Mouse (Mus musculus) cerebellum, adult 18-20 months (tissue): ENCODE results near the gene BC049352.

ENCODE experiments used
- DNase-seq, 2 experiments: peaks; one replicate each; pipeline ENCODE4 v3.0.0; 2021

Gene BC049352

DNA sequence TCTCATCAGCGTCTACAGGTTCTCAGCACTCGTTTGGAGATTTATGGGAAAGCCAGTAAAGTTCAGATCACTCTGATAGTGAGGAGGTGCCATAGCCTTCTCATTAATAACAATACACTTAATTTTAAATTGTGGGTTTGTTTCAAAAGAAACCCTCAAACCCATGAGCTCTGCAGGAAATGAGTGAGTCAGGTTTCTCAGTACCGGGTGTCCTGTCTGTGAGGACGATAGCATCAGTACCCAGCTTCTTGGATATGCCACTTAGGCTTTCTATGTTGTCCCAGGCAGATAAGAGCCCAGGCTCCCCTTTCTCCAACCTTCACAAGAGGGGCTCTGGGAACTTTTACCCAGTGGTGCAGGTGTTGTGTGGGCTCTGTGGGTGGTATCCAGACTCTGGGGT lies 70.2 kb downstream of the BC049352 start:
- DNase-seq: no peak

DNA sequence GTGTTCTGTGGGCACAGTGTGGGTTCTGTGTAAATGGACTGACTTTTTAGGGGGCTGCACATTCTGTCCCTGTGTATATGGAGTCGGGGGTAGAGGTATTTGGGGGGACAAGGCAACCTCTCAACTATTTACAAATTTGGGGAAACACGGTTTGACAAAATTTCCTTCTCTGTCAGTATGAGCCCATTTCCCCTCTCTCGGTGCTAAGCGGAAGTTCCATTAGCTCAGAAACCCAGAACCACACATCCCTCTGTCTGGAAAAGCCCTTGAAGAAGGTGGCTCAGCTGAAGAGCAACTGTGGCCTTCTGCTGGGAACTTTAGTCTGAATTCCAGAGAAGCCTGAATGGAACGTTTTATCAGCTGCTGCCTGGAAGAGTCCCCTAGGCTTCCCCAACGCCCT lies 70.6 kb downstream of the BC049352 start:
- no peak for DNase-seq

DNA sequence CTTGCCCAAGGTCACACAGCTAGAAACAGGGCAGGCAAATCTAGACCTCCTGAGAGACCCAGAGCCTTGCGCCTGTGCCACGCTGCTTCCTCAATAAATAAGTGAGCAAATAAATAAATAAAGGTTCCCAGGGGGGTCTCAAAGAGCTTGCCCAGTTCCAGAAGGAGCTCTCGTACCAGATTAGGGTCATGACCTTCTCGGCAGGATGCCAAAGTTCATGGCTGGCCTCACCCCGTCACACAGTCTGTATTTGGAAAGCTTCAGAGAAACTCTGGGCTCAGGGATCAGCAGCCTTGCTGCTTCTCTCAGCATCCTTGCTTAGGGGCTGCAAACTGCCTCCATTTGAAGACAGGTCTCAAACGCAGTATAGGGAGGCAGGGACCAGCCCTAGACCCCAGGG lies 72.2 kb downstream of the BC049352 start:
- no peak for DNase-seq

DNA sequence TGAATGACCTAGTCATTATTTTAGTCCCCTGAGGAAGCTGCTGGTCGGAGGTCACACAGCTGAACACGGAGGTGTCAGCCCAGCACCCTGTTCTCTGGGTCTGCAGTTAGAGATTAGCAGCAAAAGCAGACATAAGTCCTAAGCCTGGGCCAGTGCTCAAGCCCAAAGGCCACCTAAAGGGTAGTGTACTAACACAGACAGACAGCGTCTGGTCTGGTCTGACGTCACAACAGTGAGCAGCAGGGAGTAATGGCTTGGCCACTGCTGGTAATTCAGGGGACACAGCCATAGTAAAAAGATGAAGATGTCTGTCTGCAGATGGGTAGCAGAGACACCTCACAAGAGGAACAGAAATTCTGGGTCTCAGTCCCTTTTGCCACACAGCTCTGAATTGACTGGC lies 72.8 kb downstream of the BC049352 start:
- no peak for DNase-seq

DNA sequence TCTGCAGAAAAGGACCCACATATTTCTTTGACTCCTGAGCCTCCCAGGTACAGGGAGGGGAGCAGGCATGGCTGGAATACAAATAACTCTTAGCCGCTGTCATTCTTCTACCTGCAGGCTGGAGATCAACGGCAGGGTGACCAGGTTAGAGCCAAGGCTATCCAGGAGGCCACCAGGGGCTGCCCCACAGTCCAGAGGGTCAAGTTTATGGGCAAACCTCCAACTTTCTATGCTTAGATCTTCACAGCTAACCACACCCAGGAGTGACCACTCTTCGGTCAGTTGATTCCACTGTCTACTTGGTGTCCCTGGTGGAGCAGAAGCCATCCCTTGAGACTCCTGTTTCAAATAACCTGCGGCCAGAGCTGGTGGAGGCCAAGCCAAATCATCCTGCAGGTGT lies 73.6 kb downstream of the BC049352 start:
- no peak for DNase-seq

DNA sequence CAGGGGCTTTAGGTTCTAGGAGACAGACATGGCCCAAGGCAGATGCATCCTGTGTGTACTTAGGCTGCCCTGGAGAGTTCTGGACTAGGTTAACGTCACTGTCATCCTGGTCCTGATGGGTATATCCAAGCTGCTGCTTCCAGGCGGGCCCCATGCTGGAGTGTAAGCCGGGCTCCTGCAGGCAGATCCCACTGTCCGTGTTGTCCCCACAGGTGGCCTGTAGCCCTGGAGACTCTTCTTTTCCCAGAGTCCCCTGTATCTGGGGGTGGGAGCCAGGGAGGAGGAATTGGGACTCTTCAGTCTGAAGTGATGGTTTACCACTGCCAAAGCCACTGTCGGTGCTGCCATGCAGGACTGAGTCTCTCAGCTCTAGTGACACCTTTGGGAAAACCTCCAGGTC lies 74.2 kb downstream of the BC049352 start:
- no peak for DNase-seq

DNA sequence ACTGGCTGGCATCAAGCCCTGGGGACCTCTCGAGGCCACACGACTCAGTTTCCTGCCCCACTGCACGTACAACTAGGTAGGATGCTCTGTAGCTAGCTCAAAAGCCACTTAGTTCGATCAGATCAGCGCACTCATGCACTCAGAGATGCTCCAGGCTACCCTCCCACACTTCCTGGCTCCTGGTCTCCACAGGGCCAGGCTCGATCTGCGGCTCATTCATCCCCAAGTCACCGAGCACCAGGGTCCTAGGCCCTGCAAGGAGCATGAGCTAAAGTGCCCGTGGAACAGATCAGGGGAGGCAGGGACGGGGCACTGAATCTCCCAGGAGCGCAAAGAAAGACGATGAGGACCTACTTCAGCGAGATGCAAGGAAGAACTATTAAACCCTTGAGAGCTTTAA lies 77.3 kb downstream of the BC049352 start:
- DNase-seq: no peak

DNA sequence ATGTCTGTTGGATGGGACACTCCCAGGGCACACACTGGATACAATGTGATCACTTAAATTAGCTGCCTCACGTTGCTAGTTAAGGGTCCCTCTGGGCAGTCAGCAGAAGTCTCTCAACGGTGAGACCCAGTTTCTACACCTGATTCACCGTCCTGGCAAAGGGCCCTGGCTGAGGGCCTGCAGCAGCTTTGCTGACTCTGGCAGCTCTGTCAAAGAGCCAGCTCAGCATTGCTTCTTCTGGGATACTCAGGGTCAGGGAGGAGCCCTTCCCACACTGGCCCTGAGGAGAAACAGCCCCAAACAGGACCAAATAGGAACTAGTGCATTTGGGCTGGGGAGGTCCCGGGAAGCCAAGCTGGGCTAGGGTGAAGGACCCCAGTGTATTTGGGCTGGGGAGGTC lies 79.7 kb downstream of the BC049352 start:
- peak; percentile 90 to 93 for DNase-seq

DNA sequence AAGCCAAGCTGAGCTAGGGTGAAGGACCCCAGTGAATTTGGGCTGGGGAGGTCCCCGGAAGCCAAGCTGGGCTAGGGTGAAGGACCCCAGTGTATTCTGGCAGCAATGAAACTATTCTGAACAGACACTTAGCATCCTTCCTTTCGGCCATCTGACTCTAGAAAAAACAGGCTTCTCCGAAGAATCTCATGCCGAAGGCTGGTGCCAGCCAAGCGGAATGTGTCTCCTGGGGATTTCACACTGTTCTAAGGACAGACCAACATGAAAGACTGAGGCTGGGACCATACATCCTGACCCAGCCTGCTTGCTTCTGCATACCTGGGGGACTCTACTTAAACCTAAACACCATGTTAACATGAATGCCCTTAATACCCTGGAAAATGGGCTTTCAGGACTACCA lies 80.1 kb downstream of the BC049352 start:
- DNase-seq: peak in 1 of 2 experiments; percentile 36

DNA sequence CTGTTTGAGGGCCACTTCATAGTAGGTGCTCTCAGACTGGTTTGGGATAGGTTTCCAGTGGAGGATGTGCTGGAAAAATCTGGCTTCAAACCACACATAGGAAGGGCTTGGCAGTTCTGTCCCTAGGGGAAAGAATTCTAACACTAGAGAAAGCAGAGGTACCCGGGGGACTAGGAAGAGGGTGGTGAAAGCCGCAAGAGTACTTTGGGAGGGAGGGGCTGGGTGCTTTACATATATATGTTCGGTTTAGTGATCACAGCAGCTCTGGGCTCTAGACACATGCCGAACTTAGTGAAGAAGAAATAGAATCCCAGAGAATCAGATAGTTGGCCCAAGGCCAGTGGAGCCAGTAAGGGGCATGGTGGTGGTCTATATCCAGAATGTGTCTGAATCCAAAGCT lies 85.3 kb downstream of the BC049352 start:
- no peak for DNase-seq

DNA sequence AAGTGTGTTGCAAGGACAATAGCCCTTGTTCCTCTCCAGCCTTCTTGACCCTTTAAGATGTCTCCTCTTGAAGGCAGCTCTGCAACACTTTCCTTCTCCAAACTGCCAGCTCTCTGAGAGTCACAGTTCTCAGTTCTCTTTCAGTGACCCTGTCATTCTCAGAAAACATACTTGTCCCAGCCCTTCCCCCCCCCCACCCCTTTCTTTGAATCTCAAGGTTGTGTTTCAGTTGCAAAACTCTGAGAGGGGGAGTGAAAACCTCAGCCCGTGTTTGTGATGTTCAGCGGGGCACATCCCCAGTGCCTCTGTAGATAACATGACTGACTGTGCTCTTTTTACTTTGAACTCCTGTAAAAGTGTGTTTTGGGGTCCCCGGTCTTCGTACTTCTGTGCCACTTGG lies 86.3 kb downstream of the BC049352 start:
- no peak for DNase-seq

DNA sequence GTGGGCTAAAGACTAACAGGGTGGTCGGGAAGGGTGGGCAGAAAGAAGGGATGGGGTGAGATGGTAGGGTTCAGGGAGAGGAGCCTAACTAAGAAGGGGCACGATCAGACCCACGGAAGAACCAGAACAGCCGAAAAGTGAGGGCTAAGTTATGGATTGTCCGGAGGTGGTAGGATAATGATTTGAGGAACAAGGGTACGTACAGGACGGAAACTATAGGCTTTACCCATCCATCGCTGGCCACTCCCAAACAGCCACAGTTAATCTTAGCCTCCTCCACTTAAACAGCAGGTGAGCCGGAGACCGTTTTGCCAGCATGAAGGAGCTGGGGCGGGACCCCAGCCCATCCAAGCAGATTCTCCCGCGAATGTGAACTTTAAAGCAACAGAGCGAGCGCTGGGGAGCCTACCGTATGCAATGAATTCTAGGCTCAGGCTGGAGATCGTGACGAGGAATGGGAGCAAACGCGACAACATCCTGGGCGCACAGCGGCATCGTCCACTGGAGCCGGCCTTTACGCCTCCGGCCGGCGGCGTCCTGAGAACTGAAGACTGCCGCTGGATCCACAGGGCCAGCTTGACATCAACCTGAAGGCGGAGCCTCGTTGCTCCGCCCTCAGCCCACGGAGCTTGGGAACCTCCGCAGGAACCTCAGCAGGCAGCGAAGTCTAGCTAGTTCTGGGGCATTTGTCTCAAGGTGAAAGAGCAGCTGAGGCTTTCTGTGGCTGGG lies 87.0 kb downstream of the BC049352 start, which contains the start of gene Il10ra:
Gene Il10ra (minus strand): TSS at position 553 of the 729 bp plus-strand sequence.
- peak; percentile 66 to 72 for DNase-seq

DNA sequence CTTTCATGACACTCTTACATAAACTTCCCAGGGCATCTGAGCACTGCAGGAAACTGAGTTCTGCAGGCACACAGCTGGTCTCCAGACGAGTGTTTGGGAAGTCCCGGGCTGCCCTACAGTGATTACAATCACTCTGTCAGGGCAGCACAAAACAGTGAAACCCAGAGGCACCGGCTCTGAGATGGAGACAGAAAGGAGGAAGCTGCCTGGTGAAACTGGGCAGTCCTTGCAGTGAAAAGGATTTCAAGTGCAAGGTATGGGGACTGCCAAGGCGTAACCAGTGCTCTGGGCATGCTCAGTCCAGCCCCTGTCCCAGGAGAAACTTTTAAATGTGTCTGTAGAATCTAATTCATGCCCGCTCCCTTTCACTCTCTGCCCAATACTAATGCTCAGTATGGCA lies 90.4 kb downstream of the BC049352 start:
- no peak for DNase-seq

DNA sequence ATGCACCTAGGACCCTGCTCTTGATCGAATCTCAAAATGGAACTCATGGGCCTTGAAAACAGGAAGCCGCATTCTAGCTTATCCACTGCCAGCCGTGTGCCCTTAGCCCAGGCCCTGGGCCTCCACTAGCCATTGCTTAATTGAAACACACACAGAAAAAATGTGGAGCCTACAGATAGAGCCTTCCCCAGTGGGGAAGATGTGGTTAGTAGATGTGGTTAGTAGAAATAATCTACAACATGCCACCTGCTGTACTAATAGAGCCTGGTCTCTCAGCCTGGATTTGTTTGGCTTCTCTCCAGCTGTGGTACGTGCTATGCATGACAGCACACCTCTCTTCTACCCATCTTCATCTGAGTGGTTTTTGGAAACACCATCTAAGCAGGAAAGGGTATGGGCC lies 92.4 kb downstream of the BC049352 start:
- DNase-seq: no peak

DNA sequence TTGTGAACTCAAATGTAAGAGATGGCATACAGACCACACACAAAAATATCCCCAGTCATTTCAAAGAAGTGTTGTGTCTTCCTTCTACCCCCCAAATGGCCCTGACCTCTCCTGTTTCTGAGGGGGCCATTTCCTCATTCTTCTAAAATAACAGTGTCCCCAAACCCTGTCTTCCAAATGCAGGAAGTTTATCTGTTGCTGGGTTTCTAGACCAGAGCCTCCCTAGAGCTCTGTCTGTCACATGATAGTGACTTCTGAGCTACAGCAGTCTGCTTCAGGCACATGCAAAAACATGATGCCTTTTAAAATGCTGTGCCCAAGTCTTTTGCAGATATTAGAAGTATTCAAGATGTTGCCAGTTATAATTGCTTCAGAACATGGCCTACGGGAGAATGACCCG lies 92.8 kb downstream of the BC049352 start:
- DNase-seq: no peak

DNA sequence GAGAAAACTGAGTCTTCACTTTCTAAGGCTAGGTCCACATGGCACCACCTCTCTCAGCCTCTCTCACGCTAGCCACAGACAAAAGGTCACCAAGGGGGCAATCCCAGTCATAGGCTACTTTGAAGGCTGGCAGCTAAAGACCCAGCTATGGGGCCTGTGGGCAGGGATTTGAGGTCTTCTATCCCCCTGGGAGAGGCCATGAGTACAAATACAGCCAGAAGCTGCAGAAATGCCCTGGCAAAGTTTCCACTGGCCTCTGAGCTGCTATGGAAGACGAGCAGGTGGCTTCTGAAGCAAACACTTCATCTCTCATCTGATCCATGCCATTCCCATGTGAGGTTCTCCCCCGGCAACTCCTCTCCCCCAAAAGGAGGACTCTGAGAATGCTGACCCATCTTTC lies 98.3 kb downstream of the BC049352 start:
- DNase-seq: no peak

DNA sequence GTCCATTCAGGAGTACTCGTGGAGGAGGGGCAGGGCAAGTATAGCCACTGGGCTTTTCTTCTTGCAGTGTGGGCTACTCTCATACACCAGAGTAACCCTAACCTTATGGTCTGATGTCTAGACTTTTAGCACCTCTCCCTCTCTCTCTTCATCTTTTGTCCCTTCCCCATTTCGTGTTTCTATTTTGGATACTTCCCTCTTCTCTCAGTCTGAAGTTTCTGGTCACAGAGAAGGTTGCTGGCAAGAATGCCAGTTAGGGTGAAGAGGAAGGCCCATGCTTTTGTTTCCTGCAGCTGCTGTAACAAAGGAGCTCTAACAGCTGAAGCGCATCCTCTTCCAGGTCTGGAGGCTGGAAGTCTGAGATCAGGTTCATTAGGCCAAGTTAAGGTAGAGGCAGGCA lies 99.1 kb downstream of the BC049352 start:
- DNase-seq: no peak

DNA sequence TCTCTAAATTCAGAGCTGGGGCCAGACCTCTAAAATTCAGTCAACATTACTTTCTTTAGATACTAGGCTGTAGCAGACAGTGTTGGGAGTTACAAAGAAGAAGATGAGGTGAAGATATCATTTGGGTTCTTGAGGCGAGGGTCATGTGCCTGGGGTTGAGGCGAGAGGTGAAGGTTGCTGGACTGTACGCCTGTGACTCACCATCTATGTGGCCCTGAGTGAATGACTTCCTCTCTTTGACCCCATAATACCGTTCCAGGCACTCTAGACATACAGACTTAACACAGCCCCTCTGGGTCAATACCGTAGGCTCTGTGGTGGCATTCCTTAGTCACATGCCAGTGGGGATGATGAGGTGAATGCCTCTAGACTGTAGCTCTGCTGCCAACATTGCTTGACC lies 100.7 kb downstream of the BC049352 start:
- DNase-seq: no peak

DNA sequence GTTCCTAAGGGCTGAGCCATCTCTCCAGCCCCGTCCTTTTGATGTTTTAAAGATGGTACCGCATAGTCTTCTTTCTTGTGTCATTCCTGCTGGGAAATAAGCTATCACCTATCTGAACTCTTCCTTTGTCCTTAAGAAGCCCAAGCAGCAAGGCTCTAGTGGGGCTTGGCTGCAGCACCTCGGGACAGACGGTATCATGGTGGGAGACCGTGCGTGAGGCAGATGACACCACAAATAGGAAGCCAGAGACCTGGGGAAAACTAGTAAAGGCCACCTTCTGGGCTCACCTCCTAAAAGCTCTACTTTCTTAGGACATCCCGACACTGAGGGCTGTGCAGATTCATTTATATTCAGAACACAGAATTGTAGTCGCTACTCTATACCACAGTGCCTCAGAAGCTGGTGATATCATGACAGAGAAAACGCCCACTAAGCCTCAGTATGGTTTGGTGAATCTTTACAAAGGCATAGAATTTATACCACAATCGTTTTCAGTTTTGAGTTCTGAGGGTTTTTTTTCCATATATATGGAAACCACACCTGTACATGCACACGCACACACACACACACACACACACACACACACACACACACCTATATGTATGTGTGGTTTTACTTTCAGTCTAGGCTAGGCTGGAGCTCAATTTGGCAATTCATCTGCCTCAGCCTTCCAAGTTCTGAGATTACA lies 109.8 kb downstream of the BC049352 start:
- peak; percentile 77 to 84 for DNase-seq

DNA sequence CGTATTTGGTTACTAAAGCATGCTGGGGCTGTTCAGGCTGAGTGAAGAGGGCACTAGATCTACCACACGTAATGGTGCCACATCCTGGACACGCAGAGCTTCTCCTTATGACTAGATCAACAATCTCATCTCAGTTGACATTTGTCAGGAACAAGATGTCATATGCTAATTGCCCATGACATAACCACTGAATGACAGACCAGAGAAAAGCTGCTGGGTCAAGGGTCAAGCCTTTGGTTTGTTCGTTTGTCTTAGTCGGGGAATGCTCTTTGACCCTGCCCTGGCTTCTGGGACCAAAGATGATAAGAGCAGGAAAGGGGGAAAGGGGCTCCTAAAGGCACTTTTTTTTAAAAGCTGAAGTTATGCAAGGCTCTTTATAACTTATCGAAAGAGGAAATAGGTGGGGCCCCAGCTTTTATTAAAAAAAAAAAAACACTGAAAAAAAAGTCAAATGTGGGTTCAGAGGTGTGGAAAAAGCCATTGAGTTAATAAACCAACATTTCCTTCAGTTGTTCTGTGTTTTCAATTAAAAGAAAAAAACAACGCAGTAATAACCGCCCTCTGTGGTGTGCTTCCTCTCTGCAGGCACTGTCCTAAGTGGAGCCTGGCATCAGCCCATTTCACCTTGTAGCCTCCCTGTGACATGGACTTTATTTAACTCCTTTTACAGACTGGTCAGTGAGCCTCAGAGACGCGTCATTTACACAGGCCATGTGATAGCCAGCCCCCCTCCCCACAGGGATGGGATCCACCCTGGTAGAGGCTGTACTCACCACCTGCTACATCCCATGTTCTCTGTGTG lies 112.6 kb downstream of the BC049352 start:
- DNase-seq: no peak

DNA sequence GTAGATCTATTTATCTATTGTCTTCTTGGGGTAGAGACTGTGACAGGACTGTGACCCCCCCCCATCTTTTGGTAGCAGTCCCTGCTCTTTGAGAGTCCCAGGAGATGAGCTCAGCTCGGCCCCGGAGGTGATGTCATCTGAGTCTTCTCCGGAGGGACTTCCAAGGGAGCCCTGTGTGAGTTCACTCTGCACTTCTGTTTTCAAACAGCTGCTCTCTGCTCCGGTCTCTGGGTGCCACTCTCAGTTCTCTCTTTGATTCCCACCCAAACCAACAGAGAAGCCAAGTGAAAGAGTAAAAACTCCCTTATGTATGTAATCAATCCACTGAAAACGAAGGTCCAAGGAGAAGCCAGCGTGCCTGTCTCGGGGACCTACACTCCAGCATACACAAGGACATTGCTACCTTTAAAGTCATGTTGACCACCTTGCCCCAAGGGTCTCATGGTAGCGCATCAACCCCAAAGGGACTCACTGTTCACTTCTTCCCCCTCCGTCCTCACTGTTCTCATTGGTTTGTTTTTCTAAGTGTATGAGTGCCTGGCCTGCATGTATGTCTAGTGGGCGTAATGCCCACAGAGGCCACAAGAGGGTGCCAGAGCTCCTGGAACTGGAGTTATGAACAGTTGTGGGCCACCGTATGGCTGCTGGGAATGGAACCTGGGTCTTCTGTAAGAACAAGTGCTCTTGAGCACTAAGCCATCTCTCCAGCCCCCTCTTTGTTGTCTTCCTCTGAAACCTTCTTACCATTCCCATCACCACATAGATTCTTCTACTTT lies 117.6 kb downstream of the BC049352 start:
- DNase-seq: peak in 1 of 2 experiments; percentile 39
